Mouse (Mus musculus) kidney, postnatal 0 days (tissue): ENCODE measurements around the gene Ribc1. TPM values are rescaled to one million over a fixed set of nuclear protein-coding genes. Genes with fewer than 3 reads are reported as not detected.

Experiments
- ATAC-seq: fragments of 200-750 bp; cut with Nextera tagmentation; replicated peaks from 2 replicates; pipeline ENCODE4 v1.8.0; 2017; ENCODE audit warnings: low read depth, moderate number of reproducible peaks, moderate TSS enrichment, moderate library complexity; ENCODE audit not compliant: low FRiP score
- DNase-seq: peaks from one replicate; pipeline ENCODE4 v3.0.0-alpha.2; 2016; ENCODE audit warnings: low spot score
- H3K27ac ChIP-seq: fragments of 300-500 bp; sonication (generic); 2 replicates; pipeline ENCODE4 v1.5.1; 2014; ENCODE audit warnings: mild to moderate bottlenecking
- H3K27me3 ChIP-seq: fragments of 300-500 bp; sonication (generic); 2 replicates; pipeline ENCODE4 v1.6.1; 2014; ENCODE audit warnings: low read length, mixed read lengths; ENCODE audit not compliant: insufficient read depth
- H3K36me3 ChIP-seq: fragments of 300-500 bp; sonication (generic); 2 replicates; pipeline ENCODE4 v1.6.1; 2014; ENCODE audit warnings: low read length, mixed read lengths; ENCODE audit not compliant: insufficient read depth
- H3K4me1 ChIP-seq: fragments of 300-500 bp; sonication (generic); replicated peaks from 2 replicates; pipeline ENCODE4 v1.6.1; 2014; ENCODE audit warnings: antibody characterized with exemption, low read length, mixed read lengths; ENCODE audit not compliant: insufficient read depth
- H3K4me2 ChIP-seq: fragments of 300-500 bp; sonication (generic); 2 replicates; pipeline ENCODE4 v1.6.1; 2014; ENCODE audit warnings: mild to moderate bottlenecking, low read length, moderate library complexity, mixed read lengths
- H3K4me3 ChIP-seq: fragments of 300-500 bp; sonication (generic); replicated peaks from 2 replicates; pipeline ENCODE4 v1.5.1; 2014; ENCODE audit warnings: low read depth, low read length
- H3K9ac ChIP-seq: fragments of 300-500 bp; sonication (generic); 2 replicates; pipeline ENCODE4 v1.6.1; 2014; ENCODE audit warnings: low read depth, low read length
- H3K9me3 ChIP-seq: fragments of 300-500 bp; sonication (generic); replicated peaks from 2 replicates; pipeline ENCODE4 v1.6.1; 2016; ENCODE audit warnings: low read length, inconsistent platforms, mixed read lengths
- CTCF ChIP-seq: IDR thresholded peaks from 2 replicates; pipeline ENCODE4 v1.5.1; 2016; ENCODE audit warnings: antibody characterized with exemption, low read depth, mild to moderate bottlenecking, moderate library complexity
- WGBS: fragments of 180-500 bp; shearing (Covaris S2); extraction: QIAGEN DNeasy Blood & Tissue Kit; methylation state at CpG from one replicate; pipeline ENCODE4 v1.1.7; 2014; 5-methylcytosine and 5-hydroxymethylcytosine counted together
- polyA plus RNA-seq: library from polyadenylated mRNA; unstranded; fragments of >200 nt; fragmentation: Nextera tagmentation; extraction: Ambion mirVana; gene quantifications from 2 replicates; pipeline ENCODE4 v1.2.1, GENCODE M21; 2015

The Ribc1 gene
- polyA plus RNA-seq, 1 experiment from 2014 or later, result 3.7 TPM

GRCm38 (mm10) chrX:152019294-152019693 lies 3.2 kb upstream of the Ribc1 start:
- ATAC-seq, result no peak
- TF ChIP-seq CTCF, result no peak
- Histone ChIP-seq H3K4me3 (no peak overlapping the region), H3K4me2 (no peak overlapping the region), H3K27ac (no peak overlapping the region), H3K4me1 (no peaks in the 10 kb centered on the region), H3K9ac (no peak overlapping the region), H3K9me3 (no peaks in the 10 kb centered on the region), H3K36me3 (no peaks in the 10 kb centered on the region), H3K27me3 (no peaks in the 10 kb centered on the region)
- no peak for DNase-seq
- WGBS, result 76% methylated on average over 2 of the region's 2 CpGs

GRCm38 (mm10) chrX:152017186-152017585 lies 1.1 kb upstream of the Ribc1 start:
- DNase-seq (no peak), ATAC-seq (no peak)
- no peaks in the 10 kb centered on the region for H3K9me3 ChIP-seq
- 35% methylated on average over 14 of the region's 14 CpGs for WGBS
- peak overlapping the region; percentile 52 for H3K4me2 ChIP-seq
- TF ChIP-seq CTCF, result no peak
- no peaks in the 10 kb centered on the region for H3K4me1 ChIP-seq
- no peaks in the 10 kb centered on the region for H3K36me3 ChIP-seq
- H3K27ac ChIP-seq, result peak overlapping the region; percentile 91; the same call in 1 of the 2 replicates
- H3K27me3 ChIP-seq, result no peaks in the 10 kb centered on the region
- peak overlapping the region; percentile 70 for H3K9ac ChIP-seq
- peak overlapping the region; percentile 55 for H3K4me3 ChIP-seq

GRCm38 (mm10) chrX:152015752-152016150 lies 344 bp downstream of the Ribc1 start:
- peak; percentile 50 for DNase-seq
- ATAC-seq, result no peak; the same call in 1 of the 2 replicates
- TF ChIP-seq CTCF, result peak; percentile 26; the same call in 1 of the 2 replicates
- Histone ChIP-seq H3K27me3 (no peaks in the 10 kb centered on the region), H3K9ac (peak overlapping the region; percentile 67), H3K27ac (peak overlapping the region; percentile 91), H3K4me1 (no peaks in the 10 kb centered on the region), H3K4me2 (peak overlapping the region; percentile 59), H3K4me3 (peak overlapping the region; percentile 55), H3K36me3 (no peaks in the 10 kb centered on the region), H3K9me3 (no peaks in the 10 kb centered on the region)
- WGBS, result 25% methylated on average over 11 of the region's 11 CpGs

DNA sequence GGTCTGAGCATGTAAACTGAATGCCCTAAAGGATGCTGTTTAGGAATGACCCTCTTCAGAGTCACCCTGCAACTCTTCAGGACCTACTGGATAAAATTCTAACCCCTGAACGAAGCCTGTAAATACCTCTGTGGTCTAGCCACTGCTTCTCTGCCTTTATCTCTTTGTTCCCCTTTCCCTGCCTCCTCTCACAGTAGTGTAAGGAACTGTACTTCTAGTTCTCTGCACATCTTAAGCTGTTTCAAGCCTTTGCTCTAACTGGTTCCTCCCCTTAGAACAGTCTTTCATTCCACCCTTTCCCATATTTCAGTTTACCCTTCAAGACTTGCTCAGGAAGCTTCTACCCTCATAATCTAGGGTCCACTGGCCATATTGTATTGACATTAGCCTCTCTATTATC lies 8.2 kb downstream of the Ribc1 start:
- no peak overlapping the region for H3K9ac ChIP-seq
- H3K9me3 ChIP-seq, result no peaks in the 10 kb centered on the region
- H3K27me3 ChIP-seq, result no peaks in the 10 kb centered on the region
- no peak overlapping the region for H3K4me3 ChIP-seq
- H3K4me2 ChIP-seq, result no peak overlapping the region
- H3K4me1 ChIP-seq, result no peaks in the 10 kb centered on the region
- H3K27ac ChIP-seq, result no peak overlapping the region
- 76% methylated on average over 1 of the region's 1 CpGs for WGBS
- no peak for DNase-seq
- no peak for TF ChIP-seq CTCF
- H3K36me3 ChIP-seq, result no peaks in the 10 kb centered on the region
- ATAC-seq, result no peak

GRCm38 (mm10) chrX:152002865-152003264 lies 13.2 kb downstream of the Ribc1 start:
- Histone ChIP-seq H3K36me3 (no peaks in the 10 kb centered on the region), H3K27me3 (no peaks in the 10 kb centered on the region), H3K4me2 (peak overlapping the region; percentile 35), H3K4me1 (no peaks in the 10 kb centered on the region), H3K9me3 (no peaks in the 10 kb centered on the region), H3K4me3 (no peak overlapping the region), H3K27ac (no peak overlapping the region), H3K9ac (no peak overlapping the region)
- ATAC-seq (no peak), DNase-seq (no peak)
- no peak for TF ChIP-seq CTCF
- 51% methylated on average over 2 of the region's 2 CpGs for WGBS

DNA sequence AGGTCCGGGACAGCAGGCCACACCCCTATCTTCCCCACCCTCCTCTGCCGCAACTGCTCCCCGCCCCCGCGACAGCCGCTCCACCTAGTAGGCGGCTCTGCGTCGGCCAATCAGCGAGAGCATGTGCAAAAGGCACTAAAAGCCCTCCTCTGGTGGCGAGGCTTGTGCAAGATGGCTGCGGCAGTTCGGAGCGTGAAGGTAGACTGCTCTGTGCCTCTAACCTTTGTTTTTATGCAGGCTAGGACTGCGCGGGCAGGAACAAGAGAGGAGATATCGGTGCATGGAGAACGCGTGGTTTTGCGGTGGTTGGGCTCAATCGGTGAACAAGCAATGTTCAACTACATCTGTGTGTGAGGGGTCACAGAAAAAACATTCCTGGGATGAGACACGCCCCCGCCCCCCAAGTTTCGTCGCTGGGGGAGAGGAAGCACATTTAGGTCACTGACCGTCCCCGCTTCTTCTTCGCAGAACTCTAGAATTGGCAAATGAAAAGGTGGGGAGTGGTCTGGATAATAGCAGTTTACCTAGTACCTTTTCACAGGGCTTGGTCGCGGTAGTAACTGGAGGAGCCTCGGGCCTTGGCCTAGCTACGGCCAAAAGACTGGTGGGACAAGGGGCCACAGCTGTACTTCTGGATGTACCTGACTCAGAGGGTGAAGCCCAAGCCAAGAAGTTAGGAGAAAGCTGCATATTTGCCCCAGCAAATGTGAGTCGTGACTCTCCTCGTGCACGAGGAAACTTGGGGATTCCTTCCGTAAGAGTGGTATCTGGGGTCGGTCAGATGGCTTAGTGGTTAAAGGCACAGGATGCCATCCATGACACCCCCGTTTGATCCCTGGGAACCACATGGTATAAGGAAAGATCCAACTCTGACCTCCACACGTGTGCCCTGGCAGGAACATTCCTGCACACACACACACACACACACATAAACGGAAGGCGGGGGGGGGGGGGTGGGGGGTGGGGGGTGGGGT lies 14.1 kb downstream of the Ribc1 start, which contains the start of gene Hsd17b10:
Gene Hsd17b10, plus strand, starts transcription at position 109 of the 974 bp plus-strand sequence.
- Histone ChIP-seq H3K27ac (peak within 1 kb of the TSS; percentile 75), H3K9ac (peak within 1 kb of the TSS; percentile 50), H3K4me2 (peak within 1 kb of the TSS; percentile 66), H3K9me3 (no peaks in the 10 kb centered on the region), H3K36me3 (no peaks in the 10 kb centered on the region), H3K4me1 (no peaks in the 10 kb centered on the region), H3K4me3 (peak within 1 kb of the TSS; percentile 47), H3K27me3 (no peaks in the 10 kb centered on the region)
- peak; percentile 90 for DNase-seq
- peak; percentile 32; the same call in 1 of the 2 replicates for TF ChIP-seq CTCF
- peak; percentile 98 for ATAC-seq
- 31% methylated on average over 39 of the region's 41 CpGs for WGBS
